Mouse (Mus musculus): ENCODE measurements around the gene Kat6b.

Kat6b gene

DNA sequence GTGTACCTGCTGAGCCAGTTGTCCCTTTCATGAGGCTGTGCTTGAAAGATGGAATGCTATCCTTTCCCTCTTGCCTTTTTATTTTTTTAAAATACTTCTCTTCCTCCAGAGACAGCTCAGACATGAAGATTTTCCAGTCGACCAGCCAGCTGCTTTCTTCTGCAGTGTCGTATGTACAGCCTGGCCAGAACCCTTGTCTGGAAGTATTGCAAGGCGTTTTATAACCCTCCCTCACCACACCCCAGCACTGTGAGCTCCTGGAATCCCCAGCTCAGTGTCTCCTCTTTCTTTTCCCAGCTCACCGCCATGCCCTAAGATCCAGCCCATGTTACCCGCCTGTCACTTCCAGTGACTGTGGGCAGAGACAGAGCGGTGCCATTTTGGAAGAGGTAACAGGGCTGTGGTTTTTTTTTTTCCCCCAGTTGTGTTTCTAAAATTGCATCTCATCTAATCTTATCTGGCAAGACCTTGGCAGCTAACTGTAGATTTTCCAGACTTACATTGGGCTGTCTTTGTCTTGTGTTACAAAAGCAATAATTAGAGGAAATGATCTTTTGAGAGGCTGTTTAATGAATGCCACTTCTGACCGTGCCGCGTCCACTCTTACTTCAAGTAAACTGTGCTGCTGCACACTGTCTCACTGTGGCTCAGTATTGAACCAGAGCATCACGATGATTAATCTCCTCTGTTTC lies 77.4 kb downstream of the Kat6b start:
- no peak for DNase-seq (ENCODE audit: low read depth, low spot score)

GRCm38 (mm10) chr14:21559447-21559846 lies 78.2 kb downstream of the Kat6b start:
- no peak for DNase-seq (ENCODE audit: low read depth, low spot score)

DNA sequence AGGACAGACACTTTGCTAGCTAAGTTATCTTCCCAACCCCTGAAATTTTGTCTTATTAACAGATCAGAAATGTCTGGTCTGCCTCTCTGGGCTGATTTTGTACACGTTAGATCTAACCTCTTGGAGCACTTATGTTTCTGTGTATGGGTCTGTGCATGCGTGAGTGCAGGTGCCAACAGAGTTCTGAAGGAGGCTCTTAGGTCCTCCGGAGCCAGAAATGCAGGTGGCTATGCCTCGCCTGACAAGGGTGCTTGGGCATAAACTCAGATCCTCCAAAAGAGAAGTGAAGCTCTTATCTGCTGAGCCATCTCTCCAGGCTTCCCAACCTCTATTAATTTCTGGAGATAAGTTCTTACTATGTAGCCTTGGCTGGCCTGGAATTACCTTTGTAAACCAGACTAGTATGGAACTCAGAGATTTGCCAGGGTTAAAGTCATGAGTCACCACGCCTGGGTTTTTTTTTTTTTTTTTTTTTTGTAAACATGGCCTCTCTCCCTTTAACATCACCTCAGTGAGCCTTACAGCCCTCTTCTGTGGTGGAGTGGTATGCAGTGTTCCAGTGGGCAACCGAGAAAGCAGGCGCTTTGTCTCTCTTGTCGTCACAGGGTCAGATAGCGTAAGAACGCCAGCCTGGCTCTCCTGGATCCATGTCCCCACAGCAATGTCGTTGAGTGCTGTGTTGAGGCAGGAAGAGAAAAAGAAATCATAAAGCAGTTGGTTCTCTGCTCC lies 79.4 kb downstream of the Kat6b start:
- DNase-seq (ENCODE audit: low read depth, low spot score): no peak

GRCm38 (mm10) chr14:21561396-21562065 lies 80.3 kb downstream of the Kat6b start:
- no peak for DNase-seq (ENCODE audit: low read depth, low spot score)

DNA sequence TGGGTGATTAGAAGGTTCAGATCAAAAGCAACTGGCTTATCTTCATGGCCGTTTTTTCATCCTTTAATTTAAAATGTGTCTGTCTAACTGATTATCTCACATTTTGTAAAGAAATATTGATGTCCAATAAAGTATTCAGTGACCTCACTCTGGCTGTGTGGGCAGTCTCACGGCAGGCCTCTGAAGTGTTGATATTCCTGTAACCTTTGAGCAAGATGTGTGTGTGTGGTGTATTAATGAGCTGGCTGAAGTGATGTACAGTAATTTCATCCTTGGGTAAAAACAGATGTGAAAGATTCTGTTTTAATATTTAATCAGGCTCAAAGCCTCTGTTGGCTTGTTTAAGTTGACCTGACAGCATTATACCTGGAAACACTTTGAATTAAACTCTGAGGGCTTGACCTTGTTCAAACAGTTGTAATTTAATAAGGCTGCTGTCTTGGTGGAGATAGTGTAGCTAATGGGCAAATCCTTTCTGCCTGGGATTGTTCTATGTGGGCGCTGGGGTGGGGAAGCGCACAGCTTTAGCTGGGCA lies 82.4 kb downstream of the Kat6b start:
- no peak for DNase-seq (ENCODE audit: low read depth, low spot score)

DNA sequence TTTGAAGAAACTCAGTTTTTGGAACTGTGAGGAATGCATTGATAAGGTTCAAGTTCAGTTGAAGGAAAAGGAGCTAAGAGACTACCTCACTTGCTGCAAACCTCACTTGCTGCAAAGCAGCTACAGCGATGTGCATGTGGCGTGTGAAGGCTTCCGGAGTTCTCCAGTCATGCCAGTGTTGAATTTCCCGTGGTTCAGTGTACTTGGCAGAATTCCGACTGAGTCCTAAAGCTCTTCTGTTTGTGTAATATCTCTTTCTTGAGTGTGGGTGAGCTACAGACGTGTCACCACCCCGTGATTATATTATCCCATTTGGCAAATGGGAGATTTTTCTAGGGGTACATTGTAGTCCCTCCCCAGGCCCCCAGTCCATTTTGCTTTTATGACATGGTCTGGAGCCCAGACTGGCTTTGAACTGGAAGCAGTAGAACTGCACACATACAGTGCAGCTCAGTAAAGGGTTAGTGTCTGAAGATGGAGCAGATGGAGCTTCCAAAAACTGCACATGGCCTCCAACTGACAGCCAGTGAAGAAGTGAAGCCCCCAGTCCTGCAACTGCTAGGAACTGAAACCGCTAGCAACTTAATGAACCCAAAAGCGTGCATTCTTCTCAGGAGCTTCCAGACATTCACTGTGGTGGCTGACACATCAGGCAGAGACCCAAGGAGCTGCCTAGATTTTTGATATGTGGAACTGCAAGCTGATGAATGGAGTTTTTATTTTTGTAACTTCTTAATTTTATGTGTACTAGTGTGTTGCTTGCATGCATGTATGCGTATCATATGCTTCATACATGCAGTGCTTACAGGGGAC lies 84.5 kb downstream of the Kat6b start:
- DNase-seq (ENCODE audit: low read depth, low spot score): no peak

DNA sequence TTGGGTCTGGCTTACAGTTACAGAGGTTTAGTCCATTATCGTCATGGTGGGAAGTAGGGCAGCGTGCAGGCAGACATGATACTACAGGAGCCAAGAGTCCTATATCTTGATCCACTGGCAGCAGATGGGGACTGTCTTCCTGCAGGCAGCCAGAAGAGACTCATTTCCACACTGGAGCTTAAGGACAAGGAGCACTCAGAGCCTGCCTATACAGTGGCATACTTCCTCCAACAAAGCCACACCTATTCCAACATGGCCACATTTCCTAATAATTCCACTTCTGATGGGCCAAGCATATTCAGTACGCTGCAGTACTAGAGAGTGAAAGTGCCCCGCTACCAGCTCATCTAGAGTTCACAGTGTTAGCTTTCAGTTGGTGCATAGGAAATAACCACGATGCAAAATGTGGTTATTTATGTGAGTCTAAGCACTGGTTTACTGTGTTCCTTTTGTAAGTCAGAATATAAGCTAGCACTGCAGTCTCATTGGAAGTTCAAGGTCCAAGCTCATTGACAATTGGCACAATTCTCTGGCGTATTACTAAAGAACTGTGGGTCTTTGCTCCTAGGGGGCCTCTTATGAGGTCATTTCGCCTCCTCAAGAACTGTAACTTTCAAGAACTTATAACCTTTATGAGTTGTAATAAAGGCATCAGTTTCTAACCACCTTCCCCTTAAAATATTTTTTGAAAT lies 86.2 kb downstream of the Kat6b start:
- no peak for DNase-seq (ENCODE audit: low read depth, low spot score)

DNA sequence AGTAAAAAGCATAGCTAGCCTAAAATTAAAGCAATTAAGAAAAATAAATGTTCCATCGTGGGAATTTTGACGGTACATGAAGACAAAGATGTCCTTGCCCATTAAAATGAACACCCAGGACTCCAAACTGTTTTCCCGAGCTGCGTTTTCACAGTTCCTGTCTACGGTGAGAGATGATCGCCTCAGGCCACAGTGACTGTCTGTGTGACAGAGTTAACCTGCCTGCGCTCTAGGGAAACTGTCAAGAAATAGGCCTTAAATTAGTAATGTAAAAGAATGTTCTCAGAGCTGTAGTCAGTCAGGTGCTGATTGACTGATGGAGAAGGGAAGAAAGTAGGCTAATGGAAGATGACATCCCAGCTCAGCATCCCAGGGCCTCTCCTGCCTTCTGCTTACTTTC lies 87.6 kb downstream of the Kat6b start:
- DNase-seq (ENCODE audit: low read depth, low spot score): no peak

DNA sequence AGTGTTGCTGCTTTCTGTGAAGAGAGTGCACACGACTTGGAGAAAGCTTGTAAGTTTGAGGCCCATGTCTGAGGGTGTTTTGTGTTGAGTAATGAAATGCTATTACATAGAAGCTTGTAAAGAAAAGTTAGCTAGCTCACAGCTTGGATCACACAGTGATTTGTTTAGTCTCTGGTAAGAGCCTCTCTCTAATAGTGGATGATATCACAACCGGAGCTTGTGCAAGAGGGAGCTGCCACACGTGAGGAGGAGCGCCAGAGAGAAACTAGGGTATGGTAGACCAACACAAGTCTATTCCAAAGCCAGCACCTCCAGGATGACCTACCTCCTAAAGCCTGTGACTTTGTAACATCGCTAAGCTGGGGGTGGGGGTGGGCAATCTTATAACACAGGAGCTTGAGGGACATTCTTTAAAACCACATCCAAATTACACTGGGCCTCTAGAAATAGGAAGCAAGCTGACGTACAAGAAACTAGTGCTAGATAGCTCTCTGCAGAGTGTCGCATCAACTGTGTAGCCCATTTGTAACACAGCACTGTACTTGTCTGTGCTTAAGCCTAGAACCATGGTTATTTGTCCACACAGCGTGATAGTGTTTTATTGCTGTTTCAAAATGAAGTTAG lies 93.6 kb downstream of the Kat6b start:
- no peak for DNase-seq (ENCODE audit: low read depth, low spot score)

DNA sequence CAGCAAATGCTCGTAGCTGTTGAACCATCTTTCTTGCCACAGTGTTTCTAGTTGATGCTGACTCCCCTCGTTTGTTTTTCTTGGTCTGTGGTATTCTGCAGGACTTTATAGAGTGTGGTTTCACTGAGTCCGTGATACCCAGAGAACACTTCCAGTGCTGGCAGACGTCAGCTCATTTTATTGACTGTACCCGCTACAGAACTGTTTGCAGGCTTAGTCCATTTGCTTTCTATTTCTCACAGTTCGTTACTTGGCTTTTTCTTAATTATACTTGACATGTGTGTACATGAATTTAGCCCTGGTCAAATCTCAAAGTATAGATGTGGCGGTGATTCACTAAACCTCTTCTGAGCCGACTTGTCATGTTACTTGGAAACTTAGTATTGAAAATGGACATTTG lies 95.6 kb downstream of the Kat6b start:
- DNase-seq (ENCODE audit: low read depth, low spot score): no peak

DNA sequence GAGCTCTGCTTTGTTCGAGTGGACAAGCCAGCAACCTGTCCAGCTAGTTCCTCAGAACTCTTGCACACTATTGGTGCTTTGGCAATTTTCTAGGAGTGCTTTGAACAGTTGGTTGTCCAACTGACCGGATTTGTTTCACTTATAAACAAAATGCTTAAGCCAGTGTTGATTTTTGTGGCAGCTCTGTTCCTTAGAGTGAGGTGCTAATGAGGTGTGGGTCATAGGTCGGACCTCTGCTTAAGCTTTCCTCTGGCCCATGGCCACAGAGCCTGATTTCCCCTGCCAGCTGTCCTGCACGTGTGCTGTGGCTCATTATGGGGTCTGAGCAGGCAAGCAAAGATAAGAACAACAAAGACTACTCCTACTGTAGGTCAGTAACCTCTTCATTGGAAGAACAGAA lies 100.0 kb downstream of the Kat6b start:
- no peak for DNase-seq (ENCODE audit: low read depth, low spot score)

DNA sequence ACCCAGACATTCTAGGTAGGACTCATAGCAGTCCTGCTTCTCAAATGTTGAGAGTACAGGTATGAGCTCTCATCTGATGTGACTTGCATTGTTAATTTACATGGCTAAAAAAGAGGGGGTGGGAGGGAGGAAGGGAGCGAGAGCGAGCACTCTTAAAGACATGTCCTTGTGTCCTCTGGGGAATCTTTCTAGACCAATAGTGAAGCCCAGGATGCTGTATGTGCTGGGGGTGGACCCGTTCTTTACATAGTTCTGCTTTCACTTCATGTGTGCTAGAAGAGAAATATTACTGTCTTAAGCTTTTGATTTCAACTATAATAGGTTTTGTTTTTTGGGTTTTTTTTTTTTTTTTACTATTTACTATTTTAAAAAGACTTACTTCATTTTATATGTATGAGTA lies 101.1 kb downstream of the Kat6b start:
- no peak for DNase-seq (ENCODE audit: low read depth, low spot score)

DNA sequence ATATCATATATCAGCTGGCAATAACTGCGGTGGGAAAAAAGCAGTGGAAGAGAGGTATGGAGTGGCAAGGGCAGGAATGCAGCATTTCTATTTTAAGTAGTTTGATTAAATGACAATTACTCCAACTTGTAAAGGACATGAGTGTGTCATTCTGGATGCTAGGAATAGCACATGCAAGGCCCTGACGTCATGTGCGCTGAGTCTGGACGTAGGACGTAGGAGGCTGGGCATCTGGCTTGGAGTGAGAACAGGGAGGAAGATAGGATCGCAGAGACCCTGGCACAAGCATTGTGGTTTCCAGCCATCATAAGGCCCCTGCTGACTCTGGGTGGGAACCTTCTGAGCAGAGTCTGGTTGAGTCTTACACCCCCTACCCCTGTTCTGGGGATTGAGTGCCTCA lies 101.8 kb downstream of the Kat6b start:
- DNase-seq (ENCODE audit: low read depth, low spot score): peak; percentile 49

DNA sequence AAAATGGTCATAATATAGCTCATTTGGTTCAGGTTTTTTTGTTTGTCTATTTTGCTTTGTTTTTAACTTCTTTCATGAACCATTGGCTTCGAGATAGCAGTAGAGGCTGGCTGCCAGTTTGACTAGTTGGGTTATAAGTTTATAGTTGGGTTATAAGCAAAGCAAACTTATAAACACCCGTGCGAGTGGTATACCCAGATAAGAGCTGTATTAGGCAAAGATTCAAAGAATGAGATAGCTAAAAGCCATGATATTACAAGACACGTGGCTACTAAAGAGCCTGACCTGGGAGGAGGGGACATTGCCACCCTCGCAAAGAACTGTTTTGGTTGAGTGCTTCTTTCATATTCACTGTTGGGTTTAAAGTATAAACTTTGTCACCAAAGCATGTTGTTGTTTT lies 102.6 kb downstream of the Kat6b start:
- DNase-seq (ENCODE audit: low read depth, low spot score): no peak

- DNase-seq (ENCODE audit: low read depth, low spot score): peak; percentile 81
These were observed 103.4 kb downstream of the Kat6b start for GRCm38 (mm10) chr14:21584468-21585135.

DNA sequence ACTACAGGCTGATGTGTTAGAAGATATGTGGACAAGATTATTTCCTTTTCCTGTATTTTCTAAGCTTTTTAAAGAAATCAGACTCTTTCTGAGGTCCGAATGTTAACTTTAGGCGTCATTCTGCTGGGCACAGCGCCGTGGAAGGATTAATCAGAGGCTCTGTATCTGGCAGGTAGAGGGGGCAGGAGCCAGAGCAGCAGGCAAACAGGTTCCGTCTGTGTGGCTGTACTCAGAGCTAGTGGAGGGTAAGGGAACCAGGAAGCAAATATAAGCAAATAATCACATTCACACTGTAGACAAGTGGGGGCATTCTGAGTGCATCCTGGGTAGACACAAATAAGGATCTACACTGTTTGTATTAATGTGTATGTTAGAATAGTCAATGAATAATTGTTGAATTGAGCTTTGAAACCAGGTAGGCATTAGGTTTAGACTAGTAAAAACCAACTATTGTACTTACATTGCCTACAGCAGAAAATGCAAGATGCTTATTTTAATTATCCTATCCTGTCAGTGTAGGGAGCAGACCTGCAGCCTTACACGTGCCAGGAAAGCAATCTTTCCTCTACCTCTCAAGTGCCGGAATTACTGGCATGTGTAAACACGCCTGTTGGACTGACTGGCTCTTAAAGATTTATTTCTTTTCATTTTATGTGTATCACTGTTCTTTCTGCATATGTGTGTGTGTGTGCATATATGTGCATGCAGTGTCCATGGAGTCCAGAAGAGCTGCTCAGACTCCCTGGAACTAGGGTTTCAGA lies 104.4 kb downstream of the Kat6b start:
- DNase-seq (ENCODE audit: low read depth, low spot score): no peak

DNA sequence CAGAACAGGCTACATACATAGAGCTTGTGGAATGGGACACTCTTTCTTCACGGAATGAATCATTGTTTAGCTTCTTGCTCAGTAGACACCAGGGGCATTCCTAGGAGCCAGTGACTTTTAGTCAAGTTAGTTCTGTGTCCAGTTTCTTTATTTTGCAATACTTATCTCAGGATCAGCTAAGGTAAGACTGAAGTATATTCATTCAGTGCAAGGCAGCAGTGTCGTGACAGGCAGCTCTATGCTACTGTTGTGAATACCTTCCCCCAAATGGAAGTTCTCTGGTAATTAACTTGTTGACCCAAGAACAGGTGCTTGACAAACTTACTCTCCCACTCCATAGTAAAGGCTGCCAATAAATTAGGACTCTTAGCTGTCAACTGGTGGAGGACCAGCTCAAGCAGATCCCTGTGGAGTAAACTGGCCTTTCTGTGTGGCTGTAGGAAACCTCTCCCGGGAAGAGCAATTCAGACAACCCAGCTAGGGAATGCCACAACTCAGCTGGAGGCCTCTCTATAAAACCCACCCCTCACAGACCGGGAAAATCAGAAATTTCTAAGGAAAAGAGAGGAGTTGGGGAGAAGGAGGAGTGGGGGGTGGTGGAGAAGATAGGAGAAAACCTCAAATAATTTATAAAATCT lies 105.4 kb downstream of the Kat6b start:
- peak; percentile 51 for DNase-seq (ENCODE audit: low read depth, low spot score)

GRCm38 (mm10) chr14:21587931-21588330 lies 106.7 kb downstream of the Kat6b start:
- no peak for DNase-seq (ENCODE audit: low read depth, low spot score)

DNA sequence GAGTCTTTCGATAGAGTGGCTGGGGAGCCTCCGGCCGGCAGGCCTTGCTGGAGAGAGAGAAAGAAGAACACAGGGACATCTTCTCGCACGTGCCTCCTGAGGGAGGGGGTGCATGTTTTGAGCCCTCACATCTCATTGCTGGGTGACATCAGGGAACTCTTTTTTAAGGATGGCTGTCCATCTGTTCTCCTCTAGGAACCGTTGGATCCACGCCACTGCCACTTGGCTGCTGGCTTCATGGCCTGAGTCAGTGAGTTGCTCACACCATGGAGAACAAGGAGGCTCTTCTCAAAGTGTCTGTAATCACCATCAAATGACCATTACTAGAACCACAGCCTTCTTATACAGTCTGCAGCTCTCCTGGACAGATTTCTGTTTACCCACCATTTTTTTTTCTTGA lies 108.4 kb downstream of the Kat6b start:
- DNase-seq (ENCODE audit: low read depth, low spot score): no peak
